Mouse (Mus musculus) liver, embryonic 16.5 days (tissue): ENCODE measurements around the gene Gm47959. TPM values are rescaled to one million over a fixed set of nuclear protein-coding genes. Genes with fewer than 3 reads are reported as not detected.
A peak's percentile ranks its signal among the peaks of the same experiment; 100 is the strongest.
"Not testable (repeated sequence)": the region's sequence is repeated elsewhere in the genome, so short reads cannot be mapped to it uniquely, and the experiment has no call there.

Experiments used
- ATAC-seq: fragments of 200-750 bp; cut with Nextera tagmentation; 2 replicates; pipeline ENCODE4 v1.8.0; 2017; ENCODE audit warnings: low read depth, mild to moderate bottlenecking, moderate number of reproducible peaks, moderate library complexity
- H3K27ac ChIP-seq: fragments of 300-500 bp; sonication (generic); 2 replicates; pipeline ENCODE4 v1.5.1; 2014; ENCODE audit warnings: mild to moderate bottlenecking, low read length
- H3K27me3 ChIP-seq: fragments of 300-500 bp; sonication (generic); 2 replicates; pipeline ENCODE4 v1.6.1; 2014; ENCODE audit warnings: low read depth, low read length, mixed read lengths; ENCODE audit not compliant: control insufficient read depth, insufficient read depth
- H3K36me3 ChIP-seq: fragments of 300-500 bp; sonication (generic); 2 replicates; pipeline ENCODE4 v1.6.1; 2014; ENCODE audit warnings: mild to moderate bottlenecking; ENCODE audit not compliant: control insufficient read depth, insufficient read depth
- H3K4me1 ChIP-seq: fragments of 300-500 bp; sonication (generic); 2 replicates; pipeline ENCODE4 v1.6.1; 2014; ENCODE audit warnings: low read depth, low read length, mixed read lengths; ENCODE audit not compliant: control insufficient read depth
- H3K4me2 ChIP-seq: fragments of 300-500 bp; sonication (generic); 2 replicates; pipeline ENCODE4 v1.6.1; 2014; ENCODE audit warnings: low read depth, low read length, mixed read lengths
- H3K4me3 ChIP-seq: fragments of 300-500 bp; sonication (generic); 2 replicates; pipeline ENCODE4 v1.5.1; 2014; ENCODE audit warnings: low read depth, mild to moderate bottlenecking, low read length
- H3K9ac ChIP-seq: fragments of 300-500 bp; sonication (generic); 2 replicates; pipeline ENCODE4 v1.6.1; 2014; ENCODE audit warnings: low read depth, low read length
- H3K9me3 ChIP-seq: fragments of 300-500 bp; sonication (generic); replicated peaks from 2 replicates; pipeline ENCODE4 v1.6.1; 2016; ENCODE audit warnings: low read length; ENCODE audit not compliant: control insufficient read depth
- WGBS: fragments of 180-500 bp; shearing (Covaris S2); extraction: QIAGEN DNeasy Blood & Tissue Kit; methylation state at CpG from one replicate; pipeline ENCODE4 v1.1.7; 2014; ENCODE audit not compliant: insufficient replicate concordance; 5-methylcytosine and 5-hydroxymethylcytosine counted together
- polyA plus RNA-seq: library from polyadenylated mRNA; unstranded; fragments of >200 nt; fragmentation: Nextera tagmentation; extraction: Ambion mirVana; gene quantifications from 2 replicates; pipeline ENCODE4 v1.2.1, GENCODE M21; 2015

The Gm47959 gene
- not detected in 2 replicates for polyA plus RNA-seq

DNA sequence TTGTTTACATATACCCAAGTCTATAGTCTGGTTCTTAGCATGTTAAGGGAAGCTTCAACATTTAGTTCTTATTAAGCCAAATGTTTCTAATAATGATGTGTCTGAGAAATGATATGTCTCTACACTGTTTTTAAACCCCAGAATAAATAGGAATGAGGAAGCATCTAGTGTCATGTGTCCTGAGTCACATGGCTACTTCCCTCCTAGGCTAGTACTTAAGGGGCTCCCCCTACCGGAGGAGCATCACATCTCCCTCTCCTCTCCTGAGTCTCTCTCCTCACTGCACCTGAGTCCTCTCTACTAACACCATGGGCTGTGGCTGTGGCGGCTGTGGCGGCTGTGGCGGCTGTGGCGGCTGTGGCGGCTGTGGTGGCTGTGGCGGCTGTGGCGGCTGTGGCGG lies at the start of gene Gm47959:
Gm47959 (plus strand) TSS at position 243 of the 400 bp plus-strand sequence.
- H3K9ac ChIP-seq, H3K27ac ChIP-seq, ATAC-seq, H3K4me3 ChIP-seq, H3K36me3 ChIP-seq, H3K9me3 ChIP-seq, H3K27me3 ChIP-seq, H3K4me1 ChIP-seq, H3K4me2 ChIP-seq: not testable (repeated sequence)
- 87% methylated on average over 9 of the region's 9 CpGs for WGBS

- not testable (repeated sequence) for H3K9me3 ChIP-seq, H3K4me1 ChIP-seq, H3K4me3 ChIP-seq, H3K27me3 ChIP-seq, H3K9ac ChIP-seq, ATAC-seq, H3K27ac ChIP-seq, H3K36me3 ChIP-seq, H3K4me2 ChIP-seq
These were observed 44.4 kb upstream of the Gm47959 start, which contains the start of gene Gm7544 for GRCm38 (mm10) chr1:82955913-82956312. Gene Gm7544 (minus strand): TSS chr1:82956013.

- no peak within 1 kb of the TSS for H3K9ac ChIP-seq
- 75% methylated on average over 11 of the region's 11 CpGs for WGBS
- ATAC-seq, result no peak
- no peak within 1 kb of the TSS for H3K27ac ChIP-seq
- H3K36me3 ChIP-seq, result no peaks in the 10 kb centered on the region
- H3K4me1 ChIP-seq, result no peaks in the 10 kb centered on the region
- H3K4me2 ChIP-seq, result no peak within 1 kb of the TSS
- H3K27me3 ChIP-seq, result no peaks in the 10 kb centered on the region
- H3K9me3 ChIP-seq, result no peaks in the 10 kb centered on the region
- H3K4me3 ChIP-seq, result no peak within 1 kb of the TSS
These were observed 40.4 kb upstream of the Gm47959 start, which contains the start of gene Gm47955 for GRCm38 (mm10) chr1:82959870-82960385. Gene Gm47955 (plus strand): TSS chr1:82960286.

DNA sequence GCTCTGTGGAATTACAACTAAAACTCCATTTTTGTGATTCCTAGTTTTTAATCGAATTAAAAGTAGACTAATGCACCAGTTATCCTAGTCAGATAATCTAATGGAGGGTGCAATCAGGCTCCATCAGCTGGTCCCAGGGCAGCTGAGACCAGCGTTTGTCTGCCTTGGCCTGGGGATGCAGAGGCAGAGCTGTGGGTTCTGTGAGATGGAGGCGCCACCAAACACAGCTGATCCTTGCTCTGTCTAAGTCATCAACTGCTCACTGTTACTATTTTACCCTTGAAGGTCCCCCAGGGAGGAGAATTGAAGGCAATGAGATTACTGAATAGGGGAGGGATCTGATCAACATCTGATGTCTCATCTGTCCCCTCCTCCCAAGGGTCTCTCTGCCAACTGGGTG lies 33.9 kb upstream of the Gm47959 start:
- Histone ChIP-seq H3K4me3 (no peak overlapping the region), H3K9me3 (no peaks in the 10 kb centered on the region), H3K9ac (no peak overlapping the region), H3K4me2 (no peak overlapping the region), H3K27ac (no peak overlapping the region), H3K36me3 (no peaks in the 10 kb centered on the region), H3K4me1 (no peaks in the 10 kb centered on the region), H3K27me3 (no peaks in the 10 kb centered on the region)
- WGBS, result 37% methylated on average over 3 of the region's 3 CpGs
- no peak for ATAC-seq

DNA sequence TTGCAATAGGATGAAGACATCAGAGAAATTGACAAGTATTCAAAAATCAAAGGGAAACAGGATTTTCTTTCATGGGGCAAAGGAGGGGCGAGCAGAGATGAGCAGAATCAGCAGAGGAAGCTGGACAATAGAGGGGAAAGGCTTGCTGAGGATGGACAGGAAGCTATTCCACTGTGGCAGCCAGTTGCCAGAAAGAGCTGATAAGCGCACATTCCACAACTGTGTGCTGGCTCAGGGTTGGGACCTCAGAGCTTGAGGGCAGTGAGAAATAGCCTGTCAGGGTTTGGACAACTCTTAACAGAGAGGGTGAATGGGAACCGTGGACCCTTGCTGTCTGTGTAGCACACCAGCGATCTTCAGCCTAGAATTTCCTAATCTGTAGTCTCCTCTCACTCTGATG lies 28.3 kb upstream of the Gm47959 start:
- Histone ChIP-seq H3K9me3 (no peaks in the 10 kb centered on the region), H3K9ac (no peak overlapping the region), H3K4me3 (no peak overlapping the region), H3K4me2 (no peak overlapping the region), H3K4me1 (no peaks in the 10 kb centered on the region), H3K27ac (no peak overlapping the region), H3K27me3 (no peaks in the 10 kb centered on the region), H3K36me3 (no peaks in the 10 kb centered on the region)
- peak; percentile 60 for ATAC-seq
- 21% methylated on average over 4 of the region's 4 CpGs for WGBS

DNA sequence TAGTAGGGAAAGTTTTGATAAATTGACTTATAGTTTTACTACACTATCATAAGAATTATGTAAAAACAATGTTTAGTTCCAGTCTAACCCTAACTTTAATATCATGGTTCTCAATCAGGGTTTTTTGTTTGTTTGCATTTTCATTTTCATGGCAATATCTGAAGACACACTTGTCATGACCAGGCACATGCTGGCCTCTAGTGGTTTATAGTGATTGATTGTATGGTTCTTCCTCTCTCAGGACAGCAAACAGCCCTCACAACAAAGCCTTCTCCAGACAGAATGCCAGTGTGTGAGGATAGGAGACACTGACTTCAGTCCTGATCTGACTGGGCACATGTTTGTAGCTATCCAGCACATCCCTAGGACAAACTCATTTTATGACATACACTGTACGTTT lies 27.1 kb upstream of the Gm47959 start:
- Histone ChIP-seq H3K4me1 (no peaks in the 10 kb centered on the region), H3K9me3 (no peaks in the 10 kb centered on the region), H3K36me3 (no peaks in the 10 kb centered on the region), H3K4me2 (no peak overlapping the region), H3K9ac (no peak overlapping the region), H3K27ac (no peak overlapping the region), H3K4me3 (no peak overlapping the region), H3K27me3 (no peaks in the 10 kb centered on the region)
- 45% methylated on average over 1 of the region's 1 CpGs for WGBS
- no peak for ATAC-seq

DNA sequence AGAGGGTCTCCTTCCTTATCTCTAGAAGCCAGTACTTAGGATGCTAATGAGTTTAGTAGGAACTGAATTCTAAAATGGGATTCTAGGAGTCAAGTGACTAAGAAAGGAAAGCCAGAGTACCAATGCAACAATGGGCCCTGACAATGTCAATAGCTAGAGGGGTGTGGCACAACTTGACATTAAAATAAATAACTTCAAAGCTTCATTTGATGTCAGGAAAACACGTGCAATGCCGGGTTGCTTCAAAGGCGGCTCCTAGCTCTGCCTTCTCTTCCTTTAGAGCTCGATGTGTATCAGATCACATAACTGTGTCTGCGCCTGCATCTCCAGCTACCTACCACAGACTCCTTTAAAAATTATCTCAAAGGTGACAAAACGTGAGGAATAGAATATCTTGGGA lies 26.4 kb upstream of the Gm47959 start:
- no peak overlapping the region for H3K27ac ChIP-seq
- H3K9ac ChIP-seq, result no peak overlapping the region
- H3K4me3 ChIP-seq, result no peak overlapping the region
- ATAC-seq, result no peak
- H3K4me2 ChIP-seq, result no peak overlapping the region
- no peaks in the 10 kb centered on the region for H3K9me3 ChIP-seq
- no peaks in the 10 kb centered on the region for H3K27me3 ChIP-seq
- no peaks in the 10 kb centered on the region for H3K4me1 ChIP-seq
- no peaks in the 10 kb centered on the region for H3K36me3 ChIP-seq
- WGBS, result 27% methylated on average over 6 of the region's 6 CpGs

GRCm38 (mm10) chr1:82974342-82974741 lies 26.0 kb upstream of the Gm47959 start:
- WGBS, result 26% methylated on average over 9 of the region's 9 CpGs
- no peaks in the 10 kb centered on the region for H3K9me3 ChIP-seq
- H3K27ac ChIP-seq, result no peak overlapping the region
- peak; percentile 68 for ATAC-seq
- no peak overlapping the region for H3K4me3 ChIP-seq
- H3K4me1 ChIP-seq, result no peaks in the 10 kb centered on the region
- no peaks in the 10 kb centered on the region for H3K36me3 ChIP-seq
- H3K4me2 ChIP-seq, result no peak overlapping the region
- H3K27me3 ChIP-seq, result no peaks in the 10 kb centered on the region
- no peak overlapping the region for H3K9ac ChIP-seq

- Histone ChIP-seq H3K9me3 (no peaks in the 10 kb centered on the region), H3K4me3 (no peak overlapping the region), H3K9ac (no peak overlapping the region), H3K36me3 (no peaks in the 10 kb centered on the region), H3K27me3 (no peaks in the 10 kb centered on the region), H3K4me2 (no peak overlapping the region), H3K4me1 (no peaks in the 10 kb centered on the region), H3K27ac (no peak overlapping the region)
- 26% methylated on average over 5 of the region's 5 CpGs for WGBS
- no peak for ATAC-seq
These were observed 24.6 kb upstream of the Gm47959 start for GRCm38 (mm10) chr1:82975750-82976149.
